Mouse (Mus musculus) ovary, adult 10 weeks (tissue): ENCODE measurements around the gene Diras2. TPM values are rescaled to one million over a fixed set of nuclear protein-coding genes. Genes with fewer than 3 reads are reported as not detected.

Source experiments
- polyA plus RNA-seq: library from polyadenylated mRNA; stranded (reverse); fragments of 350-450 nt; fragmentation: Illumina TruSeq; extraction: RNeasy Lipid Tissue Mini Kit (QIAGEN cat#74804); gene quantifications from one replicate; pipeline ENCODE4 v1.2.3, GENCODE M21; 2014

The Diras2 gene
- 4.3 TPM for polyA plus RNA-seq

GRCm38 (mm10) chr13:52531121-52531520 lies at the start of gene Diras2:
Gene Diras2, minus strand, starts transcription at chr13:52531279.

Other genes with a start within 250 kb of the Diras2 start
- 3.5 TPM for gene Syk, start 51.9 kb upstream of the Diras2 start, polyA plus RNA-seq